Mouse (Mus musculus) heart, embryonic 15.5 days (tissue): ENCODE measurements around the gene Gtse1. TPM values are rescaled to one million over a fixed set of nuclear protein-coding genes. Genes with fewer than 3 reads are reported as not detected.

Experiments
- ATAC-seq: fragments of 200-750 bp; cut with Nextera tagmentation; replicated peaks from 2 replicates; pipeline ENCODE4 v1.8.0; 2017; ENCODE audit warnings: low read depth, moderate TSS enrichment; ENCODE audit not compliant: insufficient number of reproducible peaks, insufficient read depth, low FRiP score
- H3K27ac ChIP-seq: fragments of 300-500 bp; sonication (generic); 2 replicates; pipeline ENCODE4 v1.5.1; 2015; ENCODE audit warnings: mild to moderate bottlenecking, inconsistent platforms
- H3K27me3 ChIP-seq: fragments of 300-500 bp; sonication (generic); 2 replicates; pipeline ENCODE4 v1.6.1; 2015; ENCODE audit warnings: inconsistent platforms
- H3K36me3 ChIP-seq: fragments of 300-500 bp; sonication (generic); 2 replicates; pipeline ENCODE4 v1.6.1; 2015; ENCODE audit warnings: mild to moderate bottlenecking, inconsistent platforms
- H3K4me1 ChIP-seq: fragments of 300-500 bp; sonication (generic); replicated peaks from 2 replicates; pipeline ENCODE4 v1.6.1; 2015; ENCODE audit warnings: inconsistent platforms
- H3K4me2 ChIP-seq: fragments of 300-500 bp; sonication (generic); 2 replicates; pipeline ENCODE4 v1.6.1; 2015; ENCODE audit warnings: inconsistent platforms, mild to moderate bottlenecking, moderate library complexity
- H3K4me3 ChIP-seq: fragments of 300-500 bp; sonication (generic); 2 replicates; pipeline ENCODE4 v1.5.1; 2015; ENCODE audit warnings: mild to moderate bottlenecking, inconsistent platforms
- H3K9ac ChIP-seq: fragments of 300-500 bp; sonication (generic); 2 replicates; pipeline ENCODE4 v1.6.1; 2015; ENCODE audit warnings: mild to moderate bottlenecking, inconsistent platforms
- H3K9me3 ChIP-seq: fragments of 300-500 bp; sonication (generic); replicated peaks from 2 replicates; pipeline ENCODE4 v1.6.1; 2016; ENCODE audit warnings: inconsistent platforms
- WGBS: fragments of 180-500 bp; shearing (Covaris S2); methylation state at CpG from one replicate; pipeline ENCODE4 v1.1.7; 2015; ENCODE audit warnings: mixed read lengths; 5-methylcytosine and 5-hydroxymethylcytosine counted together
- polyA plus RNA-seq: library from polyadenylated mRNA; unstranded; fragments of >200 nt; fragmentation: Nextera tagmentation; extraction: Ambion mirVana; gene quantifications from 2 replicates; pipeline ENCODE4 v1.2.1, GENCODE M21; 2015

Gtse1 gene
- polyA plus RNA-seq, 1 experiment from 2014 or later: 21.5 TPM

DNA sequence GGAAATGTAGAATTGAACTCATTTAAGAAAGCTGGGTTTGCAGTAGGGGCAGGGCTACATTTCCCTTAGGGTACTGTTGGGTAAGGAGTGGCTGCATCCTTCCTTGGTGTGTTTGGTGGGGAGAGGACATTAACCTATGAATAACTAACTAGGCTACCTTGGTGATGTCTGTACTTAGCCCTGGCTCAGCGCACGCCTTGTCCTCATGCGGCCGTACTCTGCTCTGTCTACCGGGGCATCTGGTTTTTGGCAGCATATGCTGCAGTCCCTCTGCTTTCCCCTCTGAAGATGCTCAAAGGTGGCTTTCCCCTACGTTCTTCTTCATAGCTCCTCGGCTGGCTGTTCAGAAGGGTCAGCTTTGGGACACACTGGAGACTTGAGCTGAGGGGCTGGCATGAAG lies 17.8 kb downstream of the Gtse1 start:
- Histone ChIP-seq H3K27me3 (no peaks in the 10 kb centered on the region), H3K9ac (no peak overlapping the region), H3K4me3 (no peak overlapping the region), H3K4me1 (peaks cover 19% of the 10 kb centered on the region), H3K4me2 (no peak overlapping the region), H3K9me3 (no peaks in the 10 kb centered on the region), H3K27ac (no peak overlapping the region), H3K36me3 (peaks cover 36% of the 10 kb centered on the region)
- no peak for ATAC-seq
- WGBS: 90% methylated on average over 7 of the region's 7 CpGs

DNA sequence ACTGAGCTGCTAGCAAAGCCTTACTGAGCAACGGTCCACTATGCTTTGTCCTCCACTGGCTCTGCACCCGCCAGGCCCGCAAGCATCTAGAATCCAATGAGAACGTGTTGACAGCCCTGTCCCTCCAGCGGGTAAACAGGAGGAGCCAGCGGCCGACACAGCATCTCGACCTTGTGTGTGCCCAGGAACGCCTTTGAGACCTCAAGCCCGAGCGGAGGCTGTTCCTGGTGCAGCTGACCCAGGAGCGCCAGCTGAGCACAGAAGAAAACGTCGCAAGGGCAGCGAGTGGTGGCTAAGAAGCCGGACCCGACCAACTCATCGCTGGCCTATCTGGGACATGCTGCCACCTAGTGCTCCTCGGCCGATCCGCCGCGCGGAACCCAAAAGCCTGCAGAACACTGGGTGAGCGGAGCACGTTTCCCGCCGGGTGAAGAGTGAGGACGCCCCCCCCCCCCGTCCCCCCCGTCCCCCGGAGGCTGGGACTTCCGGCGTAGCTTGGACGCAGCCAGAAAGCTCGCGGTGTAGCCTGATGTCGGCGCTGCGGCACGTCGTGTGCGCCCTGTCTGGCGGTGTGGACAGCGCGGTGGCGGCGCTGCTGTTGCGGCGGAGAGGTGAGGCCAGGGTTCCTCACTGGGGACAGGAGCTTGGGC lies 19.4 kb downstream of the Gtse1 start, which contains the start of gene Trmu:
TSS of gene Trmu (plus strand) at position 465 of the 650 bp plus-strand sequence.
- peak within 1 kb of the TSS; percentile 92 for H3K4me3 ChIP-seq
- no peaks in the 10 kb centered on the region for H3K9me3 ChIP-seq
- H3K9ac ChIP-seq: peak within 1 kb of the TSS; percentile 89
- peak; percentile 97 for ATAC-seq
- H3K27me3 ChIP-seq: no peaks in the 10 kb centered on the region
- peak within 1 kb of the TSS; percentile 80 for H3K4me2 ChIP-seq
- peaks cover 35% of the 10 kb centered on the region for H3K36me3 ChIP-seq
- H3K4me1 ChIP-seq: peaks cover 19% of the 10 kb centered on the region
- under 1% methylated on average over 42 of the region's 50 CpGs for WGBS
- peak within 1 kb of the TSS; percentile 95 for H3K27ac ChIP-seq

DNA sequence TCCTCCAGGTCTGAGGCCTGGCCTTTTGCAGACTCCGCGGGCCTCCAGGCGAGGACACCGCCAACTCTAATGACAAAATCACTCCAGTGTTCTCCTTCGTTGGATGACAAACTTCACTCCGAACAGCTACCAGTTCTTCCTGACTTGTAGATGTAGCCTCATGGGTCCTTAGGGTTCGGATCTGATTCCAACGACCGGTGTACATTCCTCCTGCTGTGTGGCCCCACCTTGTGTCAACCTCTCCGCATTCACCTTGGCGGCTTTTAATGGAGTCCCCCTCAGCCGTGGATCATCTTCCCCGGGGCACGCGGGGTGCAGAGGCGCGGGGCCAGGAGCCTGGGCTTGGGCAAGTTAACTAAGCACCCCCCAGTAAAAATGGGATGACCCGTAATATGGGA lies 20.0 kb downstream of the Gtse1 start:
- no peaks in the 10 kb centered on the region for H3K27me3 ChIP-seq
- no peak for ATAC-seq
- H3K27ac ChIP-seq: peak overlapping the region; percentile 95
- H3K36me3 ChIP-seq: peaks cover 34% of the 10 kb centered on the region
- H3K4me2 ChIP-seq: peak overlapping the region; percentile 80
- peak overlapping the region; percentile 92 for H3K4me3 ChIP-seq
- under 1% methylated on average over 18 of the region's 18 CpGs for WGBS
- peaks cover 19% of the 10 kb centered on the region for H3K4me1 ChIP-seq
- H3K9ac ChIP-seq: peak overlapping the region; percentile 89
- no peaks in the 10 kb centered on the region for H3K9me3 ChIP-seq

DNA sequence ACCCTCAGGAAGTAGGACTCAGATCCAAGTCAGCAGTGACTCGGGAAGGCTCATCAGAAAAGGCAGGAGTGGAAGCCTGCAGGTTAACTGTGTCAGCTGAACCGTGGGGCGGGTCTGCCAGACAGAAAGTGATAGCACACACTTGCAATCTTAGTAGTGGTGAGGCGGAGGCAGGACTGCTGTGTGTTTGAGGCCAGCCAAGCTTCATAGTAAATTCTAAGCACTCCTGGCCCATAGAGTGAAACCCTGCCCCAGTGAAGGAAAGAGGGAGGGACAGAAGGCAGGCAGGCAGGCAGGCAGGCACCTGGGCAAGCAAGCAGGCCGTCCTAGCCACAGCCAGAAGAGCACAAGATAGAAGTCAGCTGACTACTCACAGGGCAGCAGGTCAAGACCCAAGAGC lies 26.1 kb downstream of the Gtse1 start:
- no peak overlapping the region for H3K4me3 ChIP-seq

GRCm38 (mm10) chr15:85889235-85889634 lies 29.7 kb downstream of the Gtse1 start:
- Histone ChIP-seq H3K4me1 (peaks cover 13% of the 10 kb centered on the region), H3K9me3 (no peaks in the 10 kb centered on the region), H3K4me2 (no peak overlapping the region), H3K4me3 (no peak overlapping the region), H3K36me3 (peaks cover 60% of the 10 kb centered on the region), H3K27ac (no peak overlapping the region), H3K9ac (no peak overlapping the region), H3K27me3 (no peaks in the 10 kb centered on the region)
- 79% methylated on average over 4 of the region's 4 CpGs for WGBS
- ATAC-seq: no peak

More for the DNA sequence above, 26.1 kb downstream of the Gtse1 start:
- WGBS: 78% methylated on average over 5 of the region's 5 CpGs
- Histone ChIP-seq H3K9me3 (no peaks in the 10 kb centered on the region), H3K4me2 (no peak overlapping the region), H3K4me1 (no peaks in the 10 kb centered on the region), H3K9ac (no peak overlapping the region), H3K27me3 (no peaks in the 10 kb centered on the region), H3K36me3 (peaks cover 44% of the 10 kb centered on the region), H3K27ac (no peak overlapping the region)
- ATAC-seq: no peak

GRCm38 (mm10) chr15:85891971-85892370 lies 32.4 kb downstream of the Gtse1 start:
- H3K36me3 ChIP-seq: peaks cover 49% of the 10 kb centered on the region
- no peak overlapping the region for H3K4me3 ChIP-seq
- 63% methylated on average over 10 of the region's 10 CpGs for WGBS
- no peaks in the 10 kb centered on the region for H3K9me3 ChIP-seq
- H3K27ac ChIP-seq: peak overlapping the region; percentile 38; the same call in 1 of the 2 replicates
- no peak; the same call in 1 of the 2 replicates for ATAC-seq
- H3K4me2 ChIP-seq: no peak overlapping the region
- H3K9ac ChIP-seq: no peak overlapping the region
- H3K27me3 ChIP-seq: no peaks in the 10 kb centered on the region
- H3K4me1 ChIP-seq: peaks cover 13% of the 10 kb centered on the region

- WGBS: 82% methylated on average over 13 of the region's 13 CpGs
- Histone ChIP-seq H3K27me3 (no peaks in the 10 kb centered on the region), H3K9ac (no peak overlapping the region), H3K4me2 (no peak overlapping the region), H3K36me3 (peaks cover 55% of the 10 kb centered on the region), H3K27ac (0 out of 2 replicates have a peak overlapping the region, but pooled peaks have one; percentile 38), H3K4me3 (no peak overlapping the region), H3K9me3 (no peaks in the 10 kb centered on the region), H3K4me1 (peaks cover 13% of the 10 kb centered on the region)
- ATAC-seq: no peak
Observed at GRCm38 (mm10) chr15:85892498-85893118, 33.1 kb downstream of the Gtse1 start.

DNA sequence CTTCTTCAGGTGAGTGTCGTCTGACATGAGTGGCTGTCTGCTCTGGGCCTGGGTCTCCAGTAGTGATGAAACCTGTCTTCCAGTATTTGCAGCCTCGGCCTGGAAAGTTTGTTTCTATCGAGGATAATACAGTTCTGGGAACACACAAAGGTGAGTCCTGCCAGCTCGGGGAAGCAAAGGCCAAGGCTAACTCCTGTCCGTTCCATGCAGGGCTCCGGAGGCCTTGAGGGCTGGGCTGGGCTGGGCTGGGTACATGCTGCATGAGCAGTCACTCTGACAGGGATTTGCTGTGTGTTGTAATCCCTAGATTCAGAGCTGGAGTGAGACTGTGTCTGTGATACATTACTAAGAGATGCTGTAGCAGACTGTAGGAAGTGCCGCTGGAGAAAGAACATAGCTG lies 34.3 kb downstream of the Gtse1 start:
- no peak overlapping the region for H3K9ac ChIP-seq
- H3K4me1 ChIP-seq: peaks cover 13% of the 10 kb centered on the region
- ATAC-seq: no peak
- peaks cover 65% of the 10 kb centered on the region for H3K36me3 ChIP-seq
- H3K27ac ChIP-seq: no peak overlapping the region
- no peak overlapping the region for H3K4me2 ChIP-seq
- H3K27me3 ChIP-seq: no peaks in the 10 kb centered on the region
- 86% methylated on average over 7 of the region's 7 CpGs for WGBS
- no peak overlapping the region for H3K4me3 ChIP-seq
- no peaks in the 10 kb centered on the region for H3K9me3 ChIP-seq

- Histone ChIP-seq H3K4me1 (peaks cover 12% of the 10 kb centered on the region), H3K9me3 (no peaks in the 10 kb centered on the region), H3K27ac (no peak overlapping the region), H3K4me3 (no peak overlapping the region), H3K27me3 (no peaks in the 10 kb centered on the region), H3K4me2 (no peak overlapping the region), H3K36me3 (peaks cover 60% of the 10 kb centered on the region), H3K9ac (no peak overlapping the region)
- WGBS: 24% methylated on average over 8 of the region's 8 CpGs
- no peak for ATAC-seq
Observed at GRCm38 (mm10) chr15:85896284-85896683, 36.7 kb downstream of the Gtse1 start.

DNA sequence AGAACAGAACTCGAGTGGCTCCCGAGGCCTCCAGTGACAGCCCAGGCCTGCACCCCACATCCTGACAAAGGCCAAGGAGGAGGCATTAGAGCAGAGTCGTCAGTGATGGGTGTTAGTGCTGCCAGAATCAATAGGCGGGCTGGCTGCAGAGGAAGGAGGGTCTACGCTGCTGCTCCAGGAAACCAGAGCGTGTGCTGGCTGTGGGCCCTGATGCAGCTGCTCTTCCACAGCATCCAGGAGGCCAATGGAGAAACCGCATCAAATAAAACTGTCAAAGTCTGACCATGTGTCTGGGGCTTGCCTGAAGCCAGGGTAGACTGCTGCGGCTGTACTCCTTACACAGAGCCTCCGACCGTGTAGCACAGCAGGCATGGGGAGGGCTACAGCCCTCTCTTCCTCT lies 37.6 kb downstream of the Gtse1 start:
- Histone ChIP-seq H3K4me2 (no peak overlapping the region), H3K9ac (no peak overlapping the region), H3K4me1 (0 out of 2 replicates have a peak, but pooled peaks cover 5% of the 10 kb centered on the region), H3K27ac (no peak overlapping the region), H3K36me3 (peaks cover 56% of the 10 kb centered on the region), H3K4me3 (no peak overlapping the region), H3K9me3 (no peaks in the 10 kb centered on the region), H3K27me3 (no peaks in the 10 kb centered on the region)
- 79% methylated on average over 10 of the region's 10 CpGs for WGBS
- ATAC-seq: no peak

DNA sequence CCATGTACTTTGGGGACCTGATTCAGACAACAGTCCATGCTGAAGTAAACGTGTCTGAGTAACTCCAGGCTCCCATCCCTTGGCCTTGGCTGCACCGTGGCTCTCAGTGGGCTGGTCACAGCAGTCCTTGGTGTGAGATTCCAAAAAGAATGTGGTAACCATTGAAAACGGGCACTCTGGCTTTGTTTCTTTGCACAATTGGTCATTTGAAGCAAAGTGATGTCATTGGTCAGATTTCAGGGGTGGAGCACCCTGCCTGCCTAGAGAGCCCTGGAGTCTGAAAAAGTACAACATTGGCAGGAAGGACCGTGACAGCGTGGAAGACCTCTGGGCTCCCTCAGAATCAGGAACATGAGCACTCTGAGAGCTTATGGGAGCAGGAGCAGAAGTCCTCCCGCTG lies 39.9 kb downstream of the Gtse1 start:
- ATAC-seq: no peak

DNA sequence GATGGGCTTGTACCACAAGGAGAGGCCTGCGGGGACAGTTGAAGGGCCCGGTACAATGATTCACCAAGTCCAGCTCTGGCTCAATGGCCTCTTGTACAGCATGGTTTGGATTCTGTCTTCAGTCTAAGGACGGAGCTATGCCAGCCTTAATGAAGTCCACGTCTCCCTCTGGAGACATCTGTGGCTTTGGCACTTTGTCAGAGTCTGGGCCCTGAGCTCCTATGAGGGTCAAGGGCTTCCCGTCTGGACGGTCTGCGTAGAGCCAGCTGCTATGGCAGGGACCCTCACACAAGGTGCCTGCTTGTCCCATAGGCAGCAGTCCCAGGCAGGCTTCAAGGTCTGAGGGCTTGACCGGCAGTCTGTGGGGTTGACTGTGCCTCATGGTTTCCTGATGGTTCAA lies 40.8 kb downstream of the Gtse1 start:
- H3K27ac ChIP-seq: no peak overlapping the region
- peaks cover 29% of the 10 kb centered on the region for H3K36me3 ChIP-seq
- no peak overlapping the region for H3K4me2 ChIP-seq
- no peak overlapping the region for H3K9ac ChIP-seq
- no peaks in the 10 kb centered on the region for H3K4me1 ChIP-seq
- ATAC-seq: no peak
- 89% methylated on average over 8 of the region's 8 CpGs for WGBS
- no peaks in the 10 kb centered on the region for H3K27me3 ChIP-seq
- H3K9me3 ChIP-seq: no peaks in the 10 kb centered on the region
- H3K4me3 ChIP-seq: no peak overlapping the region

More for the DNA sequence above, 39.9 kb downstream of the Gtse1 start:
- H3K9me3 ChIP-seq: no peaks in the 10 kb centered on the region
- H3K4me3 ChIP-seq: no peak overlapping the region
- no peaks in the 10 kb centered on the region for H3K4me1 ChIP-seq
- H3K4me2 ChIP-seq: no peak overlapping the region
- peaks cover 36% of the 10 kb centered on the region for H3K36me3 ChIP-seq
- H3K27me3 ChIP-seq: no peaks in the 10 kb centered on the region
- H3K27ac ChIP-seq: no peak overlapping the region
- WGBS: 74% methylated on average over 6 of the region's 6 CpGs
- no peak overlapping the region for H3K9ac ChIP-seq
